Mouse (Mus musculus) common myeloid progenitor, adult 5-6 weeks (primary cell): ENCODE results near the gene Rec114. TPM values are rescaled to one million over a fixed set of nuclear protein-coding genes. Genes with fewer than 3 reads are reported as not detected.

Source experiments
- ATAC-seq: replicated peaks from 2 replicates; pipeline ENCODE4 v1.8.0; 2016; ENCODE audit warnings: low read depth, mild to moderate bottlenecking, moderate TSS enrichment, inconsistent platforms; ENCODE audit not compliant: poor library complexity, severe bottlenecking
- total RNA-seq: library from RNA; stranded (forward); fragments of 200-1000, 187-1606 nt; gene quantifications from 2 replicates; pipeline ENCODE4 v1.2.3, GENCODE M21; 2017

The Rec114 gene
- total RNA-seq, 1 experiment from 2014 or later, result 5.4 TPM

DNA sequence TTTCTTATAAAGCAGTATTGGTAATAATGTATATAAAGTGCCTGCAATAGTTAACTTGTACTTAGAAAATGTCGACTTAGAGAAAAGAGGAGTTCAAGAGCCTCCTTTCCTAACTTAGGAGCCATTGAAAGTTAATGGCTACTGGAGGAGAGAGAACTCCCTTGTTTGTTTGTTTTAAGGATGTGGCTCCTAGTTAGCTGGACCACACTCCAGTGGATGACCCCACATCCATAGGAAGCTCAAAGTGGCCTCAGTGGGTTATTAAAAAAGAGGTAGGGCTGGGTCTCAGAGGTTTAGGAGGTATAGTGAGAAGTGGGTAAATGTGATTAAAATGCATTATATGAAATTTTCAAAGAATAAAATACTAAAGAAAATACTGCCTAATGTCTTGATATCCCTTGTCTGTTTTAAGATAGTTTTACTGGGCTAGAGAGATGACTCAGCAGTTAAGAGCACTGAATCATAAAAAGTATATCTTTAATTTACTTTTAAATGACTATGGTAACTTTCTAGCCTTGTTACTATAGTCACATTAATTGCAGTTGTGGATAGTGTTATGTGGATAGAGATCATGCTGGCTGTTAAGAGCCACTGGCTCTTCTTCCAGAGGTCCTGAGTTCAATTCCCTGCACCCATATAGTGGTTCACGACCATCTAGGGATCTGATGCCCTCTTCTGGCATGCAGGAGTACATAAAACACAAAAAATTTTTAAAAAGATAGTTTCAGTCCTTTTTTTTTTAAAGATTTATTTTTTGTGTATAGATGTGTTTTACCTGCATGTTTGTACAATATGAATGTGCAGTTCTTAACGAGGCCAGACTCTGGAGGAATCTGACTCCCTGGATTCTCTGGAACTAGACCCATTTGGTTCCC lies 128.5 kb downstream of the Rec114 start:
- no peak for ATAC-seq

DNA sequence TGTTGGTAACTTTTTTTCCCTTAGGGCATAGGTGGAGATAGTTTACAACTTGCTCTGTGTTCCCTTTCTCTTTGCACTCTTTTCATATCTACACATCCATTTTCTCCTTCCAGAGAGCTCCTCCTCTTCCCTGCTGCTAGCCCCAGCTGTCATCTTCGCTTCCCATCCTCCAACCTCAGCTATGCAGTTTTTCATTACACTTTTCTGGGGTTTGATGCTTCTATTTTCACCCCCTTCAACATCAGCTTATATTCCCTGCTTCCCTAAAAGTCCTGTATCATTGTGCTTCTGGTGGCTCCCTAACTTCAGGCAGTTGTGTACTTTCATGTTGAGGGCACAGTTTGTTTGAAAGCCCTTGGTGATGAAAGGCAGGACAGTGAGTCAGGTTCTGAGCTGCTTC lies 130.0 kb downstream of the Rec114 start:
- ATAC-seq, result no peak

Other genes with a start within 250 kb of the Rec114 start
- 0.09 TPM in 1 of 2 replicates, not detected in the other for gene Cd276, start 188.5 kb downstream of the Rec114 start, total RNA-seq
- gene Nptn, start 161.7 kb downstream of the Rec114 start, total RNA-seq, result 57.7 and 59.4 TPM in 2 replicates
- gene Hcn4, start 79.4 kb upstream of the Rec114 start, total RNA-seq, result not detected in 2 replicates